Mouse (Mus musculus) neural tube, embryonic 14.5 days (tissue): ENCODE data around the gene M6pr. TPM values are rescaled to one million over a fixed set of nuclear protein-coding genes. Genes with fewer than 3 reads are reported as not detected.

ENCODE experiments used
- ATAC-seq: fragments of 200-750 bp; cut with Nextera tagmentation; 2 replicates; pipeline ENCODE4 v1.8.0; 2017; ENCODE audit warnings: low read depth, mild to moderate bottlenecking, moderate TSS enrichment, moderate library complexity
- H3K27ac ChIP-seq: fragments of 300-500 bp; sonication (generic); 2 replicates; pipeline ENCODE4 v1.5.1; 2014; ENCODE audit warnings: low read depth, mild to moderate bottlenecking, control low read depth, low read length, moderate library complexity, mixed read lengths
- H3K27me3 ChIP-seq: fragments of 300-500 bp; sonication (generic); 2 replicates; pipeline ENCODE4 v1.6.1; 2014; ENCODE audit warnings: low read length; ENCODE audit not compliant: control insufficient read depth, insufficient read depth
- H3K36me3 ChIP-seq: fragments of 300-500 bp; sonication (generic); 2 replicates; pipeline ENCODE4 v1.6.1; 2014; ENCODE audit warnings: low read length, mixed read lengths; ENCODE audit not compliant: control insufficient read depth, insufficient read depth
- H3K4me1 ChIP-seq: fragments of 300-500 bp; sonication (generic); 2 replicates; pipeline ENCODE4 v1.6.1; 2014; ENCODE audit warnings: low read length; ENCODE audit not compliant: control insufficient read depth, insufficient read depth
- H3K4me2 ChIP-seq: fragments of 300-500 bp; sonication (generic); 2 replicates; pipeline ENCODE4 v1.6.1; 2014; ENCODE audit warnings: mild to moderate bottlenecking, low read depth, low read length, control low read depth
- H3K4me3 ChIP-seq: fragments of 300-500 bp; sonication (generic); 2 replicates; pipeline ENCODE4 v1.5.1; 2014; ENCODE audit warnings: low read depth, low read length, control low read depth, mixed read lengths
- H3K9ac ChIP-seq: fragments of 300-500 bp; sonication (generic); replicated peaks from 2 replicates; pipeline ENCODE4 v1.6.1; 2014; ENCODE audit warnings: low read depth, mild to moderate bottlenecking, control low read depth, low read length, mixed read lengths
- H3K9me3 ChIP-seq: fragments of 300-500 bp; sonication (generic); 2 replicates; pipeline ENCODE4 v1.6.1; 2016; ENCODE audit warnings: low read length; ENCODE audit not compliant: control insufficient read depth
- WGBS: fragments of 180-500 bp; shearing (Covaris S2); extraction: QIAGEN DNeasy Blood & Tissue Kit; methylation state at CpG from one replicate; pipeline ENCODE4 v1.1.7; 2014; 5-methylcytosine and 5-hydroxymethylcytosine counted together
- polyA plus RNA-seq: library from polyadenylated mRNA; unstranded; fragments of >200 nt; fragmentation: Nextera tagmentation; extraction: Ambion mirVana; gene quantifications from 2 replicates; pipeline ENCODE4 v1.2.1, GENCODE M21; 2014

Gene M6pr
- polyA plus RNA-seq, 1 experiment from 2014 or later, result 46.1 TPM

DNA sequence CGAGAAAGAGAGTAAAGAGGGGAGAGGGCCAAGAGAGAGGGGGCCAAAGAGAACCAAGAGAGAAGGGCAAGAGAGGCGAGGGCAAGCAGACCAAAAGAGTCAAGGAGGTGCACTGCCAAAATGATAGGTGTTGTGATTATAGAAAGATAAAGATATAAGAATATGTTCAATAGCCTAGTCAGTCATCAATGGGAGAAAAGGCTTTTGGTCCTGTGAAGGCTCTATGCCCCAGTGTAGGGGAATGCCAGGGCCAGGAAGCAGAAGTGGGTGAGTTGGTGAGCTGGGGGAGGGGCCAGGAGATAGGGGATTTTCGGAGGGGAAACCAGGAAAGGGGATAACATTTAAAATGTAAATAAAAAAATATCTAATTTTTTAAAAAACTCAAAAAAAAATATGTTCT lies 14.2 kb upstream of the M6pr start:
- no peak overlapping the region for H3K27ac ChIP-seq
- ATAC-seq, result no peak
- H3K36me3 ChIP-seq, result no peaks in the 10 kb centered on the region
- H3K4me2 ChIP-seq, result no peak overlapping the region
- whole genome bisulfite sequencing, result 74% methylated on average over 3 of the region's 3 CpGs
- H3K9ac ChIP-seq, result no peak overlapping the region
- H3K27me3 ChIP-seq, result no peaks in the 10 kb centered on the region
- H3K4me1 ChIP-seq, result no peaks in the 10 kb centered on the region; the same call in 1 of the 2 replicates
- H3K4me3 ChIP-seq, result no peak overlapping the region
- H3K9me3 ChIP-seq, result no peaks in the 10 kb centered on the region

DNA sequence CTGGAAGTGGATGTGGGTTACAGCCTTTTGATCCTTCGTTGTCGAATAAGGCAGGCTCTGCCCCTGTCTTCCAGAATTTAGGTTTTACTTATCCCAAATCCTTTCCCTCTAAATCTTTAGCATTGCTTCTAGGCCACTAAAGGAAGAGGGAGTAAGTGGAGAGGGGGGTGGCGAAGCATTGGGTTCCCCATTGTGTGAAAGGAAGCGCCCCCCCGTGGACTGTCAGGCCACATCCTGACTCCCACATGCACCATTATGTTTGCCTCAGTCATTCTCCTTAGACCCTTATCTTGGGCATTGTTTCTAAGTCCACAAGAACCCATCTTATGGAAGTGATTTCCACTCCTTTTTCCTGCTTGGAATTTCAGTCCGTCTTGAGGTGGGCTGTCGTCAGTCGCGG lies 13.3 kb upstream of the M6pr start:
- Histone ChIP-seq H3K27me3 (no peaks in the 10 kb centered on the region), H3K9ac (no peak overlapping the region), H3K36me3 (no peaks in the 10 kb centered on the region), H3K4me2 (no peak overlapping the region), H3K9me3 (no peaks in the 10 kb centered on the region), H3K27ac (no peak overlapping the region), H3K4me1 (no peaks in the 10 kb centered on the region; the same call in 1 of the 2 replicates), H3K4me3 (no peak overlapping the region)
- no peak for ATAC-seq
- 57% methylated on average over 9 of the region's 9 CpGs for WGBS

- Histone ChIP-seq H3K4me1 (no peaks in the 10 kb centered on the region; the same call in 1 of the 2 replicates), H3K27ac (peak overlapping the region; percentile 85), H3K9me3 (no peaks in the 10 kb centered on the region), H3K4me2 (peak overlapping the region; percentile 52), H3K9ac (peak overlapping the region; percentile 74), H3K36me3 (no peaks in the 10 kb centered on the region), H3K4me3 (peak overlapping the region; percentile 41), H3K27me3 (no peaks in the 10 kb centered on the region)
- peak; percentile 39; the same call in 1 of the 2 replicates for ATAC-seq
- 33% methylated on average over 3 of the region's 3 CpGs for WGBS
Observed at GRCm38 (mm10) chr6:122296918-122297278, 11.6 kb upstream of the M6pr start.

DNA sequence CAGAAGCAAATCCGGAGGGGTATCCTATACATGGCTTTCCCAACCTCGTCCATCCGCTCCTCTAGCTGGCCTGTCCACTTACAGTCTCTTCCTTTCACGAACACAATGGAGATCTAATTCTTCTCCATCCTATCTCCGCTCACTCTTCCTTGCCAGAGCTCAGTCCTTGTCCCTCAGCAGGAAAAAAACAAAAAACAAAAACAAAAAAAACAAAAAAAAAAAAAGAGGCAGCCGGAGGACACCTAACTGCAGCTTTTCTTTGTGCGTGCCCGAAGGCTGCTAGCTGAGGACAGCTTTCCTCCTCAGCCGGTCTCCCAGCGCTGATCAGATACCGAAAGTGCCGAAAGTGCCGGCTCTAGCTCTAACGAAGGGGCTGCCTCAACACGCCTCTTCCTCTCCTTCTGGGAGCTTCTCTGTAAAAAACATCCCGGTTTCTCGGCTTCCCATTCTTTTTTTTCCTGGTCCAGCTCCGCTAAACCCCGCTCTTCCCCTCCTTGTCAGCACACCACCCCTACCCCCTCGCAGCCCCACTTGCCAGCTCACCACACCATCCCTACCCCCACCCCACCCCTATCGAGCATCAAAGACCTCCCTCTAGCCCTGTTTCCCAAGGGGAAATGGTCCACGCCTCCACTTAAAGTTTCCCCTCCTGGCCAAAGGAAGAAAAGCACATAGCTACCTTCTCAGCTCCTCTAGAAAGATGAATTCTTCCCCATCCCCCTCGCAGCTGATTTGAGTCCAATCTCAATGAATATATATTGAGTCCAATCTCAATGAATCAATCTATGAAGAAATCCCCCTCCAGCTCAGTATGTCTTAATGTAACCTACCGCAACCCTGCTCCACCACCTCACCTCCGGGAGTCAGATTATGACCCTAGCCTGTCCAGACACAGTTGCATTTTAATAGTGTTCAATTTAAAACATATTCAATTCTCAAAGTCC lies 11.0 kb upstream of the M6pr start:
- WGBS, result 5% methylated on average over 25 of the region's 25 CpGs
- Histone ChIP-seq H3K36me3 (no peaks in the 10 kb centered on the region), H3K27ac (peak overlapping the region; percentile 85), H3K4me3 (peak overlapping the region; percentile 41), H3K27me3 (no peaks in the 10 kb centered on the region), H3K4me1 (no peaks in the 10 kb centered on the region; the same call in 1 of the 2 replicates), H3K9ac (peak overlapping the region; percentile 74), H3K4me2 (peak overlapping the region; percentile 52), H3K9me3 (no peaks in the 10 kb centered on the region)
- peak; percentile 83 for ATAC-seq

DNA sequence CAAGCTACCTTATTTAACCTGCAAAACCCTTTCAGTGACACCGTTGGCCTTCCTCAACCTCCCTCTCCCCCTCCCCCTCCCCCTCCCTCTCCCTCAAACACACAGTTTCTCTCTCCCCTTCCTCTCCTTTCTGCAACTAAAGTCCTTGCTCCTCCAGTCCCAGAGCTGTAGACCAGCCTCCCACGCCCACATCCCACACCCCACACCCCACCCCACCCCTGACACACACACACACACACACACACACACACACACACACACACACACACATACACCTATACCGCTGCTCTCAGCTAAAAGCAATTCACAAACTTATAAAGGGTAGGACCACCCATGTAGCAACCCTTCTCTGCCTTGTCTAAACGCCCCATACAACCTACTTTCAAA lies 10.3 kb upstream of the M6pr start:
- H3K27ac ChIP-seq, result no peak overlapping the region
- H3K4me3 ChIP-seq, result no peak overlapping the region
- H3K4me1 ChIP-seq, result no peaks in the 10 kb centered on the region; the same call in 1 of the 2 replicates
- H3K36me3 ChIP-seq, result no peaks in the 10 kb centered on the region
- H3K9me3 ChIP-seq, result no peaks in the 10 kb centered on the region
- 48% methylated on average over 4 of the region's 4 CpGs for WGBS
- peak overlapping the region; percentile 52; the same call in 1 of the 2 replicates for H3K4me2 ChIP-seq
- H3K27me3 ChIP-seq, result no peaks in the 10 kb centered on the region
- peak; percentile 31; the same call in 1 of the 2 replicates for ATAC-seq
- no peak overlapping the region for H3K9ac ChIP-seq

GRCm38 (mm10) chr6:122299621-122300133 lies 8.8 kb upstream of the M6pr start:
- 80% methylated on average over 3 of the region's 3 CpGs for WGBS
- Histone ChIP-seq H3K9me3 (no peaks in the 10 kb centered on the region), H3K4me2 (no peak overlapping the region), H3K4me1 (no peaks in the 10 kb centered on the region; the same call in 1 of the 2 replicates), H3K27me3 (no peaks in the 10 kb centered on the region), H3K27ac (no peak overlapping the region), H3K36me3 (no peaks in the 10 kb centered on the region), H3K4me3 (no peak overlapping the region), H3K9ac (no peak overlapping the region)
- no peak for ATAC-seq

- Histone ChIP-seq H3K4me3 (no peak overlapping the region), H3K9ac (no peak overlapping the region), H3K9me3 (no peaks in the 10 kb centered on the region), H3K27ac (no peak overlapping the region), H3K27me3 (no peaks in the 10 kb centered on the region), H3K36me3 (no peaks in the 10 kb centered on the region), H3K4me1 (no peaks in the 10 kb centered on the region; the same call in 1 of the 2 replicates), H3K4me2 (no peak overlapping the region)
- 38% methylated on average over 1 of the region's 1 CpGs for WGBS
- no peak for ATAC-seq
Observed at GRCm38 (mm10) chr6:122302121-122302520, 6.4 kb upstream of the M6pr start.

DNA sequence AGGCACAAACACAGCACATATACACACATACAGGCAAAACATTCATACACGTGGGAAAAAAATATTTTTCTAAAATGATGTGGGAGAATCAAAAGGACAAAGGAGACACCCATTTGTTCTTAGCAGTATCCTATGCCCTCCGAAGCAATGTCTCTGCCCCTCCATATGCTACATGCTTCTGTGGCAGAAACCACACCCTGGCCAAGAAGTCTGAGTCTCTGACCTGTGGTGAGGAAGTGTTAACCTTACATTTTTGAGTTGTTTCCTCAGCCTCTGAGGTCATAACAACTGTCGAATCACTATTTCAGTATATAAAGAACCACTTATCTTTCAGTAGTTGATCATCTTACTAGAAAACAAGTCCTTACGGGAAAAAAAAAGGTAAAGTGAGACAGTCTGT lies 5.9 kb upstream of the M6pr start:
- H3K4me2 ChIP-seq, result no peak overlapping the region
- no peaks in the 10 kb centered on the region for H3K36me3 ChIP-seq
- H3K4me3 ChIP-seq, result no peak overlapping the region
- WGBS, result 96% methylated on average over 4 of the region's 4 CpGs
- H3K9ac ChIP-seq, result no peak overlapping the region
- no peaks in the 10 kb centered on the region for H3K9me3 ChIP-seq
- no peak for ATAC-seq
- no peak overlapping the region for H3K27ac ChIP-seq
- no peaks in the 10 kb centered on the region; the same call in 1 of the 2 replicates for H3K4me1 ChIP-seq
- no peaks in the 10 kb centered on the region for H3K27me3 ChIP-seq

DNA sequence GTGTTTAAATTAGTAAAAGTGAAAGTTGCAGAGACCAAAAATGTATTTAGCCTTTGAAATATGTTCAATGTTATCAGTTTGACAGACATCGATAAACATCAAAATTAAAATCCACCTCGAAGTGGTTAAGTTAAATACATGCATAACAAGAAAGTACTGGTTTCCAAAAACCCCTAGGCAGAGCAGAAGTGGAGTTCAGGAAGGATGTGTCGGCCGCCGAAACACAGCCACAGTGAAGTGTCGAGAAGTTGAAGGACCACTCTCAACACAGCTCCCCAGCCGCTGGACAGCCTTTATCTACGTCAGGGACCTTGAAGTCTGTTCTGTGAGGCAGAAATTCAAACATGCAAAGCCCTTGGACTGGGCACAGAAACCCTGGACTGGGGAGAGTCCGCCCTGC lies 5.0 kb upstream of the M6pr start:
- Histone ChIP-seq H3K4me3 (no peak overlapping the region), H3K4me1 (no peaks in the 10 kb centered on the region), H3K27me3 (no peaks in the 10 kb centered on the region), H3K9ac (no peak overlapping the region), H3K27ac (no peak overlapping the region), H3K4me2 (no peak overlapping the region), H3K9me3 (no peaks in the 10 kb centered on the region), H3K36me3 (no peaks in the 10 kb centered on the region)
- WGBS, result 86% methylated on average over 9 of the region's 9 CpGs
- no peak for ATAC-seq
